Mouse (Mus musculus) T-helper 1 cell (primary cell): ENCODE data around the gene Mllt10.
"Not testable (repeated sequence)": the region's sequence is repeated elsewhere in the genome, so short reads cannot be mapped to it uniquely, and the experiment has no call there.

ENCODE experiments used
- in situ Hi-C: fragments of 300-600 bp; cut with MboI, MseI; formaldehyde crosslinking; loops from one replicate; pipeline ENCODE4 v1.15.1; 2025; ENCODE audit warnings: high pct_unique_total_duplicates

Gene Mllt10

GRCm38 (mm10) chr2:18068071-18068796 is 13.2 kb downstream of the Mllt10 start:
- in situ Hi-C loops = no loop called here

DNA sequence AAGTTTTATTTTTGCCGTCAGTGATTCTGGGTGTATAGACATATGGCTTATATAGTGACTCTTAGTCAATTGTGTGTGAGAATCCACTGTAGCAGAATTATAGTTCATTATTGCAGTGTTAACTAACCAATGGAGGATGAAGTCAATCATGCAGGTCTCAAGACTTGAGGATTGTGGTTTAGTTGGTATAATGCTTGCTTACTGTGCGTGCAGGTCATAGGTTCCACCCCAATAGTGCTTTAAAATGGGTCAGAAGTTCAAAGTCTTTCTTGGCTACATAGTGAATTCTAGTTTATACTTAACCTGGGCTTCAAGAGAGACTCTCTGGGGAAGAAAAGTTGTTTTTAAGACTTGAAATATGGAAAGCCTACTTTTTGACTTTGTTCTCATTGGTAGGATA is 16.9 kb downstream of the Mllt10 start:
- in situ Hi-C loops = no loop called here

- in situ Hi-C loops = no loop called here
Observed at GRCm38 (mm10) chr2:18080182-18080860, 25.3 kb downstream of the Mllt10 start.

DNA sequence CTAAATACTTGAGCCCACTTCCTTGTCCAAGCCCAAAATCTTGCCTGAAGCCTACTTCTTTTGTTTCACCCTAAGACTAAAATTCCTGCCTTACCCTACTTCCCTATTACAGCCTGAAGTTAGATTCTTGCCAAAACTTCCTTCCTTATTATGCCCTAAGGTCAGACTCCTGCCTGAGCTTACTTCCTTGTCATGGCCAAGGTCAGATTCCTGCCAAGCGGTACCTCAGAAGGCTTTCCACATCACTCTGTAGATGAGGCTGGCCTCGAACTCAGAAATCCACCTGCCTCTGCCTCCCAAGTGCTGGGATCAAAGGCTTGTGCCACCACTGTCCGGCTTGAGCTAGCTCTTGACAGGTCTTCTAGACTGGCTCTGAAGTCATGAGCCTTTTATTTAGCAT is 32.7 kb downstream of the Mllt10 start:
- in situ Hi-C loops = not testable (repeated sequence)

GRCm38 (mm10) chr2:18093858-18094257 is 38.8 kb downstream of the Mllt10 start:
- in situ Hi-C loops = no loop called here

GRCm38 (mm10) chr2:18094319-18094718 is 39.3 kb downstream of the Mllt10 start:
- in situ Hi-C loops = no loop called here

DNA sequence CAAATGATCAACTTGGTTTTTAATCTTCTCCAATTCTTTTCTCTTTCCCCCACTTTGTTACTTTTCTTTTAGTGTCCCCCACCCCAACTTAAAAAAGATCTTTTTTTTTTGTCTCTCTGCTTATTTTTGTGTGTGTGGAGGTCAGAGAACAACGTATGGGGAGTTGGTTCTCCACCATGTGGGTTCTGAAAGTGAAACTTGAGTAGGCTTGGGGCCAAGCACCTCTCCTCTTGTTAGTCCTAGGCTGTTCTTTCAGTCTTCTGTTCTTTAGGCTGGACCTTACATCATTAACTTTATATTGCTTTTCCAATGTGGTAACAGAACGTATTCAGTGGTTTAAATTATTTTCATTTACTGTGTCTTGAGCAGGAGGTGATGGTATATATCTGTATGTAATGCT is 40.8 kb downstream of the Mllt10 start:
- in situ Hi-C loops = loop anchor here (5.0 kb wide), 1 partner anchor 36 kb away; no protein-coding TSS in a partner anchor

DNA sequence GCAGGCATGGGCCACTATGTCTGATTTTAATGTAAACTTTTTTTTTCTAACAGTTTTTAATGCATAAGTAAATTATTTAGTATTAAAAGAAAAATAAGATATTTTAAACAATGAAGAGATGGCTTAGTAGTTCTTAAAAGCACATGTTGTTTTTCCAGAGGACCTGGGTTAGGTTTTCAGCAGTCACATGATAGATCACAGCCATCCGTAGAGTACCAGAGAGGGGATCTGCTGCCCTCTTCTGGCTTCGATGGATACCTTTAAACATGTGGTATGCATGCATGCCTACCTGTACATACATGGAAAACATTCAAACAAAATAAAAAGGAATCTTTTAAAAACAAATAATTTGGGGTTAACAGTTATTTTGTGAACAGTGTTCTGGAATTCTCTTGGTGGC is 45.9 kb downstream of the Mllt10 start:
- in situ Hi-C loops = no loop called here

GRCm38 (mm10) chr2:18107561-18107960 is 52.5 kb downstream of the Mllt10 start:
- in situ Hi-C loops = no loop called here

DNA sequence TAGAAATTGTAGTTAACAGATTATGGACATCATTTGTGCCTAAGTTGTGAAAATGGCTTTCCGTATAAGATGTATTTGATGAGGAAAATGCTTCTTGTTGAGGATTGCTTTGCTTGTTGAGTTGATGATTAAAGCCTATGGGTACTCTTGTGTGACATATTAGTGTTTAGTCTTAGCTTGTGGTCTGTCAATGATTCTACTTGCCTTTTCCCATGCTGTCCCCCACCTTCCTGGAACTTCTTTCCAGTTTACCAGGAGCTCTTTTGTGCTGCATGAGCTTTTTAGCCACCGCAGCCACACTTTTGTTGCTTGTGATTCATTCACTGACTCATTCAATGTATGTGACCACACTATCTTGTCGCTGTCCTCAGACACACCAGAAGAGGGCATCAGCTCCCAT is 53.2 kb downstream of the Mllt10 start:
- in situ Hi-C loops = no loop called here

DNA sequence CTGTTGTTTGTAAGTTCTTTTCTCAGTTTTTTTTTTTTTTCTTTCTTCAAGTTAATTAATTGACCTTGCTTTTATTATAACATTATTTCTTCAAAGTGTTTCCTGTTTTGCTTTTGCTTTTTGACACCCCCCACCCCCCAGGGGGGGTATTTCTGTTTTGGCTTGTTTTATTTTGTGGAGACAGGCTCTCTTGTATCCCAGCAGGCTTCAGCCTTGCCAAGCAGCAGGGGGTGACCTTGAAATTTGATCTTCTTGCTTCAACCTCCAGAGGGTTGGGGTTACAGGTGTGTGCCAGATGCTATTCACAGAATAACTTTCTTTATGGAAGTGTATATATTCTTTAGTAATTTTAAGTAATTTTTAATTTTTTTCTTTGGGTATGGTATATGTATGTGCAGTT is 56.4 kb downstream of the Mllt10 start:
- in situ Hi-C loops = no loop called here

DNA sequence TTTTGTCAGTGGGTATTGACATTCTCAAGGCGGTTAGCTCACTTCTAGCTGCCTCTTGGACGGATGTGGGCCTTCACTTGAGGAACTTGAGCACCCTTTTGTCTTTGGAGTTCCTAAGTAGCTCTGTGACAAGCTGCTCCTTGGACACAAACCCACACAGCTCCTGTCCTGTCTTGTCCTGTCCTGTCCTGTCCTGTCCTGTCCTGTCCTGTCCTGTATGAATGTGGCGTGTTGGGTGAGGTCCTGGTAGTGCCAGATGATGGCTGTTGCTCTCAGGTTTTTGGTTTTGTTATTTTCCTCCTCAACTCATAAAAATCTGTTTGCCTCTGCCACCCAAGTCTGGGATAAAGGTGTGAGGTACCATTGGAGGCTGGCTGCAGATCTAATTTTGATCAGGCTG is 61.4 kb downstream of the Mllt10 start:
- in situ Hi-C loops = no loop called here

GRCm38 (mm10) chr2:18138131-18138530 is 83.1 kb downstream of the Mllt10 start:
- in situ Hi-C loops = no loop called here

- in situ Hi-C loops = no loop called here
Observed at GRCm38 (mm10) chr2:18139646-18140045, 84.6 kb downstream of the Mllt10 start.

DNA sequence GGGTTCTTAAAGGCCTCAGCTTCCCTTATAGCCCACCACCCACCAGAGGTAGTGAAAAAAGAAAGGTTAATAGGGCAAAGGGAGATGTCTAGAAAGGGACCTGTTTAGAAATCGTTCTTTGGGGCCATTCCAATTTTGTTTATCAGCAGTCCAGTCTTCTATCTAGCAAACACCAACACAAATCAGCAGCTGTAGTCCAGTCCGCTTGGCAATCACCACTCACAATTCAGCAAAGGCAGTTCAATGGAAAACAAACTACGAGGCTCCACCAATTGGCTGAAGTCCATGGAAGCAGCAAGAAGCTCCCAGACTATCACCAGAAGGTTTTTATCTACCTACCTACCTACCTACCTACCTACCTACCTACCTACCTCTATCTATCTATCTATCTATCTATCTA is 101.1 kb downstream of the Mllt10 start:
- in situ Hi-C loops = no loop called here

DNA sequence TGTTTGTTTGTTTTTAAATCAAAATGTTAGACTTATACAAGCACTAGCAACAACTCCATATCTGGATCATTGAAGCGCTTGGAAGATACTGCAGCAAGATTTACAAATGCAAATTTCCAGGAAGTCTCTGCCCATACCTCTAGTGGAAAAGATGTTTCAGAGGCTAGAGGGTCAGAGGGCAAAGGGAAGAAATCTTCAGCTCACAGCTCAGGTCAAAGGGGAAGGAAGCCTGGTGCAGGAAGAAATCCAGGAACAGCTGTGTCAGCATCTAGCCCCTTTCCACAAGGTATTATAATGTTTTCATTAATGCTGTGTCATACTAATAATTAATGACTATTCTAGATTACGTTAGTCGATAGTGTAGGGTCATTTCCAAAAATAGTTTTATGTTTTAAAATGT is 104.4 kb downstream of the Mllt10 start:
- in situ Hi-C loops = no loop called here

DNA sequence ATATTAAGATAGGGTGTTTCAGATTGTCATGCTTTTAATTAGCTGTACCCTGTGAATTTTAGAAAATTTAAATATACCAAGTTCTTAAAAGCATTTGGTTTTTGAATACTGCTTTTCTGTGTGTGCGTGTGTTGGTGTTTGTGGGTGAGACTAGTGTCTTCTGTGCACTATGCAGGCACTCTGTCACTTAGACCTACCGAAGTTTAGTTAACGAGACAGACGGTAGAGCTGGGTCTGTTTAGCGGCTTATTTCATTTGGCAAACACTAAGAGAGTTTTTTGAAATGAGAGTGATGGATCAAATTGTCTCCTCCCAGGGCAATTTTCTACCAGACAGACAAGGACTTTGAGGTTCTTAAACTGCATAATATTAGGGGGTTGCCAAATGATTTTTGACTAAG is 106.0 kb downstream of the Mllt10 start:
- in situ Hi-C loops = no loop called here

GRCm38 (mm10) chr2:18165511-18165910 is 110.5 kb downstream of the Mllt10 start:
- in situ Hi-C loops = no loop called here

GRCm38 (mm10) chr2:18169174-18169948 is 114.3 kb downstream of the Mllt10 start:
- in situ Hi-C loops = no loop called here

DNA sequence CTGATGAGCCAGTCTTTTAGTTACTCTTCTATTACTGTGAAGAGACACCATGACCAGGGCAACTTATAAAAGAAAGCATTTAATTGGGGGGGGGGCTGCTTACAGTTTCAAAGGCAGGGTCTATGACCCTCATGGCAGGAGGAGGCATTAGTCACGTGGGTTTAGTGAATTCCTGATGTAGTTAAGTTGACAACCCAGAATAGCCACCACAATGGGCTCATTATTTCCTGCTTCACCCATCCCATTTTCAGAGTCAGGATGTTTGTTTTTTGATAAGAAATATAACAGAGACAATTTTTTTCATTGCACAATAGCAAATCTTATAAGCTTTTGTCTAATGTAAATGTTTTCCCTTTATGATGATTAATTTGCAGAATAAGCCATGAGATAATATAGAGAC is 120.2 kb downstream of the Mllt10 start:
- in situ Hi-C loops = no loop called here

DNA sequence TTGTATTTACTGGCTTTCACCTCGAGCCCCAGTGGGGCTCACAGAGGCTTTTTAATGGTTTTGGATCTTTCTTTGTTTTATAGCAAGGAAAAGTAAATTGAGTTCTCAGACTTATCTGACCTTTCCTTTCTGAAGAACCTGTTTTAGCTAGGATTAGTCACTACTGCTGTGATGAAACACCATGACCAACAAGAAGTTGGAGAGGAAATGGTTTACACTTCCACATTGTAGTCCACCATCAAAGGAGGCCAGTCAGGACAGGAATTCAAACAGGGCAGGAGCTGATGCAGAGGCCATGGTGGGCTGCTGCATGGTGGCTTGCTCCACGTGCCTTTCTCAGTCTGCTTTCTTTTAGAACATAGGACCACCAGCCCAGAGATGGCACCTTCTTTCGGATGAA is 121.2 kb downstream of the Mllt10 start:
- in situ Hi-C loops = no loop called here

- in situ Hi-C loops = no loop called here
Observed at GRCm38 (mm10) chr2:18180323-18180722, 125.3 kb downstream of the Mllt10 start.

- in situ Hi-C loops = no loop called here
Observed at GRCm38 (mm10) chr2:18181631-18182030, 126.6 kb downstream of the Mllt10 start.
